Mouse (Mus musculus) limb, embryonic 15.5 days (tissue): ENCODE results near the gene Enpp7. TPM values are rescaled to one million over a fixed set of nuclear protein-coding genes. Genes with fewer than 3 reads are reported as not detected.

ENCODE experiments used
- ATAC-seq: fragments of 200-750 bp; cut with Nextera tagmentation; 2 replicates; pipeline ENCODE4 v1.8.0; 2017; ENCODE audit warnings: low read depth, moderate TSS enrichment; ENCODE audit not compliant: insufficient number of reproducible peaks, low FRiP score, low TSS enrichment
- H3K27ac ChIP-seq: fragments of 300-500 bp; sonication (generic); 2 replicates; pipeline ENCODE4 v1.5.1; 2015; ENCODE audit warnings: moderate library complexity, mild to moderate bottlenecking, inconsistent platforms
- H3K27me3 ChIP-seq: fragments of 300-500 bp; sonication (generic); 2 replicates; pipeline ENCODE4 v1.6.1; 2015; ENCODE audit warnings: inconsistent platforms
- H3K36me3 ChIP-seq: fragments of 300-500 bp; sonication (generic); 2 replicates; pipeline ENCODE4 v1.6.1; 2015; ENCODE audit warnings: inconsistent platforms
- H3K4me1 ChIP-seq: fragments of 300-500 bp; sonication (generic); 2 replicates; pipeline ENCODE4 v1.6.1; 2015; ENCODE audit warnings: inconsistent platforms
- H3K4me2 ChIP-seq: fragments of 300-500 bp; sonication (generic); 2 replicates; pipeline ENCODE4 v1.6.1; 2015; ENCODE audit warnings: mild to moderate bottlenecking, inconsistent platforms
- H3K4me3 ChIP-seq: fragments of 300-500 bp; sonication (generic); 2 replicates; pipeline ENCODE4 v1.5.1; 2015; ENCODE audit warnings: mild to moderate bottlenecking, inconsistent platforms
- H3K9ac ChIP-seq: fragments of 300-500 bp; sonication (generic); 2 replicates; pipeline ENCODE4 v1.6.1; 2015; ENCODE audit warnings: inconsistent platforms
- H3K9me3 ChIP-seq: fragments of 300-500 bp; sonication (generic); 2 replicates; pipeline ENCODE4 v1.6.1; 2016; ENCODE audit warnings: inconsistent platforms
- WGBS: fragments of 180-500 bp; shearing (Covaris S2); methylation state at CpG from one replicate; pipeline ENCODE4 v1.1.7; 2015; 5-methylcytosine and 5-hydroxymethylcytosine counted together
- polyA plus RNA-seq: library from polyadenylated mRNA; unstranded; fragments of >200 nt; fragmentation: Nextera tagmentation; extraction: Ambion mirVana; gene quantifications from 2 replicates; pipeline ENCODE4 v1.2.1, GENCODE M21; 2015

Gene Enpp7
- polyA plus RNA-seq, 1 experiment from 2014 or later = not detected

DNA sequence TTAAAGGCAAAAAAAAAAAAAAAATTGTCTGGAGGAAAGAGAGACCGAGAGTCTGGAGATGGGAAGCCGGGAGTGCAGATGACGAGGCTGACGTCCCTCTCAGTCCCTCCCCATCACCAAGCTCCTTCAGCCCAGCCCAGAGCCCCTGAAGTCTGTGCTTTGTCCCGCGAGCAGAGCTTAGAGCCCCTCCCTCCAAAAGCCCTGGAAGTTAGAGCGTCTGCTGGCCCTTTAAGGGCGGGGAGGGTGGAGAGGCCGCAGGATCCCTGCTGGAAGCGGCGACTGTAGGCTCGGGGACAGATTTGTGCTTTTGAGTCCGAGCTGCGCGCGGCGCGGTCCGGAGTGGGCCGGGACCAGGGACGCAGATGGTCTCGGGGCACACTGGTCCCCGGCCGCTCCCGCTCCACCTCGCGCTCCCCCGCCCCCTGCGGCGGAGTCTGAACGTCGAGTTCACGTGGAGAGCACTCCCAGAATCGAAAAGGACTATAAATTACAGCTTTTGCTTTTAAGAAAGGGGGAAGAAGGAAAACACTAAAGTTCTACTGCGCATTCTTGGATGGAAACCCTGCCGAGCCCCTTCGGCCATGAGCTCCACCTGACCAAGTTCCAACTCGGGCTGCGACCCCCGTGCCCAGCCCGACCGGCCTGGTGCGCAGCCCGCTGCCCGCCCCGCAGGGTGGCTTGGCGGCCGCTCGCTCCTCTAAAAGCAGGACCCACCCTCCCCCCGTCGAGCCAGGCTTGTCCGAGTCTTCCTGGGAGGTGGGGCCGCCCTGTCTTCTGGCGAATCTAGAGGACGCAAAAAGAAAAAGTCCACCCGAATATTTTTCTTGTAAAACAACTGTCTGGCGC, 49.2 kb downstream of the Enpp7 start:
- Histone ChIP-seq H3K36me3 (peaks cover 8% of the 10 kb centered on the region), H3K27ac (no peak overlapping the region), H3K4me2 (peak overlapping the region; percentile 95), H3K9ac (peak overlapping the region; percentile 14), H3K27me3 (peaks cover 59% of the 10 kb centered on the region), H3K4me3 (peak overlapping the region; percentile 47), H3K4me1 (peaks cover 70% of the 10 kb centered on the region), H3K9me3 (no peaks in the 10 kb centered on the region)
- WGBS = 5% methylated on average over 57 of the region's 57 CpGs
- ATAC-seq = no peak

DNA sequence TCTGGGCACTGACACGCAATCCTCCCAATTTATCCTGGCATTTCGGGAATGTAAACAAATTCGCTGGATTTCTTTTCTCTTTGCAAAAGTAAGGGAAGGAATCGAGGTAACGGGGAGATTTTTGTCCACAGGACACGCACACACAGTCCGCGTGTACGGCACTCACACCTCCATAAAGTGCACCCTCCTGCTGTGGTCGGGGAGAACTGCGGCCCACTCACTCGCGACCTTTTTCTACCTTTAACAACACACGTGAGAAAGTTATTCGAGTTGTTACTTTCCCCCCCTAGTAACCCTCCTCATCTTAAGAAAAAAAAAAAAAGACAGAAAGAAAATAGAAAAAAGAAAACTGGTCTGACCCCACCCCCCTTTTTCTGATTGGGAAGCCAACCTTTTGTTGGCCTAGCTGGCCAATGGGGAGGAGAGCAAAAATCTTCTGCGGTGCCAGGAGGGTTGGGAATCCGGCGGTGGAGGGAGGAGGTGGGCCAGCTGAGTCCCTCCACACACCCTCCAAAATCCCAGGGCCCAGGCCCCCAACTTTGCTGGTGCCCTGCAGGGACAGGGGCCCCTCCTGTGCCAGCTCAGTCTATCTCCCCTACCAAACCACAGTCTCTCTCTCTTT, 49.9 kb downstream of the Enpp7 start:
- H3K9me3 ChIP-seq = no peaks in the 10 kb centered on the region
- peaks cover 8% of the 10 kb centered on the region for H3K36me3 ChIP-seq
- ATAC-seq = no peak
- H3K9ac ChIP-seq = no peak overlapping the region
- WGBS = 23% methylated on average over 18 of the region's 18 CpGs
- H3K27me3 ChIP-seq = peaks cover 63% of the 10 kb centered on the region
- peaks cover 77% of the 10 kb centered on the region for H3K4me1 ChIP-seq
- peak overlapping the region; percentile 95 for H3K4me2 ChIP-seq
- no peak overlapping the region for H3K27ac ChIP-seq
- H3K4me3 ChIP-seq = peak overlapping the region; percentile 47

DNA sequence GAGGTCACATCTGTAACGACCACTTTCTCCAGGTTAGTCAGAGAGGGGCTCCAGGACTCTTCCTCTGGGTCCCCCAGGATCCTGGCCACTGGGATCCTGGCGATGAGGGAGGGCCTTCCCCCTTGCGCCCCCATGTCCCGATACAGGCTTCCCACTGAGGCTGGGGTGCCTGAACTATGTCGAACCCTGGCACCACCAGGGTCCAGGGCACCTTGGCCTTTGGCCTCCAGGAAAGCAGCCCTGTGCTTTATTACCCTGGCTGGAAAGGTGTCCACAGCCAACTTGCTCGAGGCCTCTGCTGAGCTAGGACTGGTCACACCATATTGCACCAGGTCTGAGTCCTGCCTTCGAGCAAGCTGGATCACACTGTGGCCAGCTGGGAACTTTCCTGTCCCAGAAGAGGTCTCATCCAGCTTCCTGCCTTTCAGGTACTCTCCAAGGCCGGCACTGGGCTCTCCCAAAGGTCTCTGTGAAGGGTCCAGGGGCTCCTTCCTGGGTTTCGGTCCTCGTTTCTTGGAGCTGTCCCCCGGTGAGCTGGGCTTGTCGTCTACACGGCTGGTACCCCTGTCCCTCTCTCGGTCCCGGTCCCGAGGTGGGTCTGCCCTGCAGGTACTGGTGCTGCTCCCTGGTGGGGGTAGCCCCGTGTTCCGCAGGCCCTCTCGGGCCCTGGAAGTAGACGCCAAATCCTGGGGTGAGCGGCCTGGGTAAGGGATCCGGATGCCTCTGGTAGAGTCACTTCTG, 50.9 kb downstream of the Enpp7 start:
- H3K9ac ChIP-seq = no peak overlapping the region
- H3K9me3 ChIP-seq = no peaks in the 10 kb centered on the region
- 53% methylated on average over 22 of the region's 22 CpGs for WGBS
- H3K27ac ChIP-seq = no peak overlapping the region
- H3K27me3 ChIP-seq = peaks cover 67% of the 10 kb centered on the region
- peaks cover 8% of the 10 kb centered on the region for H3K36me3 ChIP-seq
- no peak for ATAC-seq
- H3K4me1 ChIP-seq = peaks cover 86% of the 10 kb centered on the region
- H3K4me3 ChIP-seq = no peak overlapping the region
- no peak overlapping the region; the same call in 1 of the 2 replicates for H3K4me2 ChIP-seq

DNA sequence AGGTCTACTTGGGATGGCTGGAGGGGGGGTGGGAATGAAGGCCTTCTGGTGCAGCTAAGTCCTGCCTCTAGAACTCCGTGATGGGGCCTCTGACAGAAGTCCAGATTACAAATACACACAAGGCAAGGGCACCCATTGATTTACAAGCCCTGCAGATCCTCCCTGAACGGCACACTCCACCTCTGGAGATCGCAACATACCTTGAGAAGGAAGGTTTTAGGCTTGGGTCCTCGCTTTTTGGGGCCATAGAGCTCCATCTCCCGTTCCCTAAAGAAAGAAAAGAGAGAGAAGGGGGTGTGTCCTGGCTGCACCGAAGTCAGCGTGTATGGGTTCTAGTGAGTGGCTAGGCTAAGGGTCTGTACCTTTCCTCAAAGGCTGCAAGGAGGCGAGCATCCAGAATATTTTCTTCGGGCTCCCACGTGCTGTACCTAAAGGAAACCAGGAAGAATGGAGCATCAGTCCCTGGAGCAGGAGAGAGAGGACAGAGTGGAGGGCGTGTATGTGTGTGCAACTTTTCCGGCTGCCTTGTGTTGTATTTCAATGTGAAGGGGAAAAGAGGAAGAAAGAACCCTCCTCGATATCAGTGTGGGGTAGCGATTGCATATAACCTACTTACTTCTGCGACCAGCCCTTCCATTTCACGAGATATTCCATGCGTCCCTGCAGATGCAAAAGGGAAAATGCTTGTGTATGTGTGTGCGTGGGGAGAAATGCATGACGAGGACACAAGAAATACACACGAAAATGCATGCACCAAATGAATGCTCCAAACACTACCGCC, 51.9 kb downstream of the Enpp7 start:
- no peak for ATAC-seq
- Histone ChIP-seq H3K4me2 (peak overlapping the region; percentile 99), H3K36me3 (peaks cover 8% of the 10 kb centered on the region), H3K9ac (peak overlapping the region; percentile 76), H3K27ac (peak overlapping the region; percentile 90; the same call in 1 of the 2 replicates), H3K9me3 (no peaks in the 10 kb centered on the region), H3K4me3 (peak overlapping the region; percentile 80), H3K27me3 (peaks cover 66% of the 10 kb centered on the region), H3K4me1 (peaks cover 86% of the 10 kb centered on the region)
- 9% methylated on average over 21 of the region's 21 CpGs for WGBS

DNA sequence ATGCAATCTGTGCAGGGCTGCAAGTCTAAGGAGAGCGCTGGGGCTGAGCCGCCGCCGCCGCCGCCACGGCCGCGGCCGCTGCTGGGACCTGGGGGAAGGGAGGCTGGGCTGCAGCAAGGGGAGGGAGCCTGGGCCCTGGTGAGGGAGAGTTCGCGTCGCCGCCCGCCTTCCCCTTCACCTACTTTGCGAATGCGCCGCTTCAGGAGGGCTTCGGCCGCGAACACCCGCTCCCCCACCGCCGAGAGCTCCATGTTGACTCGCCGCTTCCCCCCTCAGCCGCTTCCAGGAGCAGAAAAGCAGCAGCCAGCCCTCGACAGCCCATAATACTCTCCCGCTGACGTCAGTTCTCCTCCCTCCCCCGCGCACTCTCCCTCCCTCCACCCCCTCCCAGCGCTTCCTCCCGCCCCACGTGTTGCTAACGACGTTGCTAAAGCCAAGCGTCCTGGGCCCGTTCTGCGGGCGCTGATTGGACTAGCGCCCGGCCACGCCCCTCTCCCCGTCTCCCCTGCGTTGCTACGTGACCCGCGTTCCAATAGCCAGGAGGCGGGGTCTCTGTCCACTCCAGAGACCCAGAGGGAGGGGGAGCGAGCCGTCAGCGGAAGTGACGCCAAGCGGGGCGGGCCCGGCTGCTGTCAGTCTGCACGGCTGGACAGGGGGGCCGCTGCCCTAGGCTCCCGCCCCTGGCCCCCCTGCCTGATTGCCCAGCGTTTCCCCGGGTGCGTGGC, 52.8 kb downstream of the Enpp7 start, which contains the start of gene Cbx8:
Cbx8 (minus strand) TSS at position 370 of the 725 bp plus-strand sequence.
- ATAC-seq = peak; percentile 94
- H3K9me3 ChIP-seq = no peaks in the 10 kb centered on the region
- H3K4me1 ChIP-seq = peaks cover 81% of the 10 kb centered on the region
- H3K4me3 ChIP-seq = peak within 1 kb of the TSS; percentile 80
- H3K4me2 ChIP-seq = peak within 1 kb of the TSS; percentile 99
- under 1% methylated on average over 57 of the region's 63 CpGs for WGBS
- peaks cover 8% of the 10 kb centered on the region for H3K36me3 ChIP-seq
- H3K9ac ChIP-seq = peak within 1 kb of the TSS; percentile 76
- H3K27ac ChIP-seq = peak within 1 kb of the TSS; percentile 90
- H3K27me3 ChIP-seq = peaks cover 65% of the 10 kb centered on the region

DNA sequence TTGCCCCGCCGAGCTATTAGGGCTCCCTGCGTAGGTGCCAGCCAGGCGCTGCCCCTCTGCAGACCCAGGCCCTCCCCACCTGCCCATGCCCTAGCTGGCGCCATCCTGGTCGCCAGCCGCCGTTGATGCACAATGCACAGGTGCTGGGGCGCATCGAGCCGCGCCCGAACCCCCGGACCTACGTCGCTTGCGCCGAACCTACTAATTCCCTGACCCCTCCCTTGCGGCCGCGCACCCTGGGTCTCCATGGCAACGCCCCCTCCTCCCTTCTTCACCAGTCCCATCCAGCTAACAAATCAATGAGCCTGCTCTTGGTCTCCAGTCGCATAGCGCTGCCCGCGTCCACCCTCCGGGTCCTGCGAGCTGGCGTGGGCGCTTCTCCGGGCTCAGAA, 53.3 kb downstream of the Enpp7 start:
- peak; percentile 27 for ATAC-seq
- peak overlapping the region; percentile 89 for H3K27ac ChIP-seq
- WGBS = 0% methylated on average over 31 of the region's 31 CpGs
- H3K4me3 ChIP-seq = peak overlapping the region; percentile 80
- H3K27me3 ChIP-seq = peaks cover 65% of the 10 kb centered on the region
- no peaks in the 10 kb centered on the region for H3K9me3 ChIP-seq
- H3K4me1 ChIP-seq = peaks cover 79% of the 10 kb centered on the region
- H3K36me3 ChIP-seq = peaks cover 8% of the 10 kb centered on the region
- peak overlapping the region; percentile 99 for H3K4me2 ChIP-seq
- 0 out of 2 replicates have a peak overlapping the region, but pooled peaks have one; percentile 39 for H3K9ac ChIP-seq

DNA sequence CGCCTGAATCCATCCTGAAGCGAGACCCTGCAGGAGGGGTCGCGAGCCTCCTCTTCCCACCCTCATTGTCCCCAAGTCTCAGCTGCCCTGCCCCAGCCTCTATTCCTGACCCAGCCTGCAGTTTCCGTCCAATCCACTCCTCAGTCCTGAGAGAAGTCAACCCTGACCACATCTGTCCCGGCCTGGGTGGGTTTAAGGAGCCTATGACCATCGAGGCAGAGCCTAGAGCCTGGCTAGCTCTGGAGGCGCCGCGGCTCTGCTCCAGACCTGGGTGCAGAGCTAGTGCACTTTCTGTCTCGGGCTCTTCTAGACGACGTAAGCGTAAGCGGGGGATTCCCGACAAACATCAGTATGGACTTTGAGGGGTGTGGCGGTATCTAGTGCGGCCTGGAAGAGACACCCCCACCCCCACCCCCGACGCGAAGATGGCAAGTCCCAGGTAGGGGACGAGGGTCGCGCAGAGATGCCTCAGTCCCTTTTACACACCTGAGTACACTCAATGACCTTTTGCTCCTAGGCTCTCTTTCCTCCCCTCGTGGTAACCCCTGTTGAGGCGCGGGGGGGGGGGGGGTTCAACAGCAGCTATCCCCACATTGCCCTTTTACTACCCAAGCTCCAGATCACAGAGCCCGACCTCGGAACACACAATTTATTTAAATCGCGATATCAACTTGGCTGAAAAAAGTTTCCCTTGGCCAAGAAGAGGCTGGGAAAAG, 53.9 kb downstream of the Enpp7 start:
- H3K9me3 ChIP-seq = no peaks in the 10 kb centered on the region
- peaks cover 65% of the 10 kb centered on the region for H3K27me3 ChIP-seq
- 1% methylated on average over 31 of the region's 31 CpGs for WGBS
- peaks cover 83% of the 10 kb centered on the region for H3K4me1 ChIP-seq
- peak overlapping the region; percentile 80 for H3K4me3 ChIP-seq
- peak overlapping the region; percentile 89 for H3K27ac ChIP-seq
- H3K36me3 ChIP-seq = peaks cover 8% of the 10 kb centered on the region
- H3K9ac ChIP-seq = 0 out of 2 replicates have a peak overlapping the region, but pooled peaks have one; percentile 39
- H3K4me2 ChIP-seq = peak overlapping the region; percentile 99
- no peak for ATAC-seq

Other genes starting within 250 kb of the Enpp7 start
- gene Rbfox3, start 76.6 kb upstream of the Enpp7 start, polyA plus RNA-seq = 0.26 and 0.32 TPM in 2 replicates
- gene Cbx2, start 34.8 kb downstream of the Enpp7 start, polyA plus RNA-seq = 30.4 and 32.3 TPM in 2 replicates
- 8.9 and 9.6 TPM in 2 replicates for gene Cbx8, start 52.8 kb downstream of the Enpp7 start, polyA plus RNA-seq
- 13.8 and 16.4 TPM in 2 replicates for gene Cbx4, start 98.0 kb downstream of the Enpp7 start, polyA plus RNA-seq
- 17.4 and 18.3 TPM in 2 replicates for gene Tbc1d16, start 240.3 kb downstream of the Enpp7 start, polyA plus RNA-seq
- gene Ccdc40, start 240.4 kb downstream of the Enpp7 start, polyA plus RNA-seq = 1.9 and 2.2 TPM in 2 replicates